Mouse (Mus musculus): ENCODE data around the gene Sftpd. TPM values are rescaled to one million over a fixed set of nuclear protein-coding genes. Genes with fewer than 3 reads are reported as not detected.

The Sftpd gene
- total RNA-seq (2022) = not detected

GRCm38 (mm10) chr14:41185059-41185821 is at the start of gene Sftpd:
Gene Sftpd (minus strand): TSS chr14:41185149.
- no peak for DNase-seq (ENCODE audit: low spot score in 2 of 2)

- DNase-seq (ENCODE audit: low spot score in 2 of 2) = no peak
These were observed 13.2 kb upstream of the Sftpd start for GRCm38 (mm10) chr14:41198037-41198730.

GRCm38 (mm10) chr14:41189496-41189895 is 4.5 kb upstream of the Sftpd start:
- DNase-seq (ENCODE audit: low spot score in 2 of 2) = no peak

- no peak for DNase-seq (ENCODE audit: low spot score in 2 of 2)
These were observed 10.1 kb downstream of the Sftpd start for GRCm38 (mm10) chr14:41174802-41175201.

GRCm38 (mm10) chr14:41170514-41170913 is 14.4 kb downstream of the Sftpd start:
- DNase-seq (ENCODE audit: low spot score in 2 of 2) = no peak

GRCm38 (mm10) chr14:41168567-41168966 is 16.4 kb downstream of the Sftpd start:
- no peak for DNase-seq (ENCODE audit: low spot score in 2 of 2)

GRCm38 (mm10) chr14:41167278-41167677 is 17.7 kb downstream of the Sftpd start:
- DNase-seq (ENCODE audit: low spot score in 2 of 2) = no peak

GRCm38 (mm10) chr14:41162663-41163062 is 22.3 kb downstream of the Sftpd start:
- peak; percentile 9 to 28 for DNase-seq (ENCODE audit: low spot score in 2 of 2)

- DNase-seq (ENCODE audit: low spot score in 2 of 2) = no peak
These were observed 24.2 kb downstream of the Sftpd start for GRCm38 (mm10) chr14:41160743-41161142.

GRCm38 (mm10) chr14:41160076-41160475 is 24.9 kb downstream of the Sftpd start:
- DNase-seq (ENCODE audit: low spot score in 2 of 2) = no peak

- DNase-seq (ENCODE audit: low spot score in 2 of 2) = no peak
These were observed 33.6 kb downstream of the Sftpd start, which contains the start of gene Mbl1 for GRCm38 (mm10) chr14:41151220-41151898. Gene Mbl1 (plus strand): TSS chr14:41151458.

- DNase-seq (ENCODE audit: low spot score in 2 of 2) = no peak
These were observed 37.6 kb downstream of the Sftpd start for GRCm38 (mm10) chr14:41147356-41147755.

GRCm38 (mm10) chr14:41146922-41147321 is 38.0 kb downstream of the Sftpd start:
- DNase-seq (ENCODE audit: low spot score in 2 of 2) = no peak

- DNase-seq (ENCODE audit: low spot score in 2 of 2) = no peak
These were observed 38.9 kb downstream of the Sftpd start for GRCm38 (mm10) chr14:41146035-41146434.

GRCm38 (mm10) chr14:41140686-41141085 is 44.3 kb downstream of the Sftpd start:
- DNase-seq (ENCODE audit: low spot score in 2 of 2) = no peak

- DNase-seq (ENCODE audit: low spot score in 2 of 2) = no peak
These were observed 47.9 kb downstream of the Sftpd start for GRCm38 (mm10) chr14:41137006-41137405.

- no peak for DNase-seq (ENCODE audit: low spot score in 2 of 2)
These were observed 53.4 kb downstream of the Sftpd start, which contains the start of gene Sftpa1 for GRCm38 (mm10) chr14:41131540-41131939. Gene Sftpa1 (plus strand): TSS chr14:41131782.

GRCm38 (mm10) chr14:41127997-41128396 is 57.0 kb downstream of the Sftpd start:
- DNase-seq (ENCODE audit: low spot score in 2 of 2) = peak in 1 of 2 experiments; percentile 22

- no peak for DNase-seq (ENCODE audit: low spot score in 2 of 2)
These were observed 60.3 kb downstream of the Sftpd start for GRCm38 (mm10) chr14:41124683-41125082.

Measured in layer of hippocampus, adult 8-10 months (tissue).